Mouse (Mus musculus) yolk sac, embryonic 10.5 days (tissue): ENCODE measurements around the gene Emc1.
"Not testable (repeated sequence)": the region's sequence is repeated elsewhere in the genome, so short reads cannot be mapped to it uniquely, and the experiment has no call there.

Experiments used
- DNase-seq: peaks from one replicate; pipeline ENCODE4 v3.0.0-alpha.2; 2017; ENCODE audit warnings: low spot score

Emc1 gene

GRCm38 (mm10) chr4:139357211-139357610, 4.8 kb downstream of the Emc1 start:
- no peak for DNase-seq

GRCm38 (mm10) chr4:139360761-139361548, 8.6 kb downstream of the Emc1 start:
- no peak for DNase-seq

- DNase-seq = no peak
Measured at GRCm38 (mm10) chr4:139367336-139367735, 14.9 kb downstream of the Emc1 start.

- DNase-seq = no peak
Measured at GRCm38 (mm10) chr4:139368038-139368437, 15.7 kb downstream of the Emc1 start.

GRCm38 (mm10) chr4:139373130-139373529, 20.7 kb downstream of the Emc1 start:
- DNase-seq = peak; percentile 75

- peak; percentile 53 for DNase-seq
Measured at GRCm38 (mm10) chr4:139373531-139373930, 21.1 kb downstream of the Emc1 start.

- no peak for DNase-seq
Measured at GRCm38 (mm10) chr4:139379719-139380118, 27.3 kb downstream of the Emc1 start.

- peak; percentile 99 for DNase-seq
Measured at GRCm38 (mm10) chr4:139380207-139380748, 27.9 kb downstream of the Emc1 start.

GRCm38 (mm10) chr4:139380775-139381451, 28.5 kb downstream of the Emc1 start:
- peak; percentile 60 for DNase-seq

GRCm38 (mm10) chr4:139381452-139381845, 29.1 kb downstream of the Emc1 start:
- DNase-seq = no peak

GRCm38 (mm10) chr4:139382231-139382630, 29.8 kb downstream of the Emc1 start:
- DNase-seq = no peak

- DNase-seq = not testable (repeated sequence)
Measured at GRCm38 (mm10) chr4:139385841-139386240, 33.5 kb downstream of the Emc1 start.

GRCm38 (mm10) chr4:139386869-139387319, 34.5 kb downstream of the Emc1 start:
- peak; percentile 76 for DNase-seq

GRCm38 (mm10) chr4:139389557-139389956, 37.2 kb downstream of the Emc1 start:
- DNase-seq = no peak

- DNase-seq = no peak
Measured at GRCm38 (mm10) chr4:139395431-139395830, 43.0 kb downstream of the Emc1 start.

GRCm38 (mm10) chr4:139400487-139400886, 48.1 kb downstream of the Emc1 start:
- peak; percentile 15 for DNase-seq

GRCm38 (mm10) chr4:139403214-139403613, 50.8 kb downstream of the Emc1 start:
- DNase-seq = no peak

- no peak for DNase-seq
Measured at GRCm38 (mm10) chr4:139411351-139411750, 59.0 kb downstream of the Emc1 start.

GRCm38 (mm10) chr4:139417868-139418267, 65.5 kb downstream of the Emc1 start:
- no peak for DNase-seq

GRCm38 (mm10) chr4:139421621-139422020, 69.2 kb downstream of the Emc1 start:
- DNase-seq = no peak

- no peak for DNase-seq
Measured at GRCm38 (mm10) chr4:139422409-139422808, 70.0 kb downstream of the Emc1 start.

- peak; percentile 18 for DNase-seq
Measured at GRCm38 (mm10) chr4:139423270-139423669, 70.9 kb downstream of the Emc1 start.
